Mouse (Mus musculus) kidney, embryonic 15.5 days (tissue): ENCODE results near the gene Klhl31. TPM values are rescaled to one million over a fixed set of nuclear protein-coding genes. Genes with fewer than 3 reads are reported as not detected.

Source experiments
- ATAC-seq: fragments of 200-750 bp; cut with Nextera tagmentation; replicated peaks from 2 replicates; pipeline ENCODE4 v1.8.0; 2017; ENCODE audit warnings: moderate TSS enrichment; ENCODE audit not compliant: low FRiP score
- H3K27ac ChIP-seq: fragments of 300-500 bp; sonication (generic); 2 replicates; pipeline ENCODE4 v1.5.1; 2015; ENCODE audit warnings: mild to moderate bottlenecking, inconsistent platforms
- H3K27me3 ChIP-seq: fragments of 300-500 bp; sonication (generic); 2 replicates; pipeline ENCODE4 v1.6.1; 2015; ENCODE audit warnings: inconsistent platforms
- H3K36me3 ChIP-seq: fragments of 300-500 bp; sonication (generic); 2 replicates; pipeline ENCODE4 v1.6.1; 2015; ENCODE audit warnings: inconsistent platforms
- H3K4me1 ChIP-seq: fragments of 300-500 bp; sonication (generic); 2 replicates; pipeline ENCODE4 v1.6.1; 2015; ENCODE audit warnings: inconsistent platforms
- H3K4me2 ChIP-seq: fragments of 300-500 bp; sonication (generic); 2 replicates; pipeline ENCODE4 v1.6.1; 2015; ENCODE audit warnings: moderate library complexity, mild to moderate bottlenecking, inconsistent platforms
- H3K4me3 ChIP-seq: fragments of 300-500 bp; sonication (generic); replicated peaks from 2 replicates; pipeline ENCODE4 v1.5.1; 2015; ENCODE audit warnings: mild to moderate bottlenecking, inconsistent platforms
- H3K9ac ChIP-seq: fragments of 300-500 bp; sonication (generic); 2 replicates; pipeline ENCODE4 v1.6.1; 2015; ENCODE audit warnings: mild to moderate bottlenecking, inconsistent platforms
- H3K9me3 ChIP-seq: fragments of 300-500 bp; sonication (generic); replicated peaks from 2 replicates; pipeline ENCODE4 v1.6.1; 2016; ENCODE audit warnings: inconsistent platforms
- WGBS: fragments of 180-500 bp; shearing (Covaris S2); methylation state at CpG from one replicate; pipeline ENCODE4 v1.1.7; 2015; ENCODE audit warnings: mixed read lengths; 5-methylcytosine and 5-hydroxymethylcytosine counted together
- polyA plus RNA-seq: library from polyadenylated mRNA; unstranded; fragments of >200 nt; fragmentation: Nextera tagmentation; extraction: Ambion mirVana; gene quantifications from 2 replicates; pipeline ENCODE4 v1.2.1, GENCODE M21; 2015

Gene Klhl31
- polyA plus RNA-seq, result 1.3 and 2.7 TPM in 2 replicates

DNA sequence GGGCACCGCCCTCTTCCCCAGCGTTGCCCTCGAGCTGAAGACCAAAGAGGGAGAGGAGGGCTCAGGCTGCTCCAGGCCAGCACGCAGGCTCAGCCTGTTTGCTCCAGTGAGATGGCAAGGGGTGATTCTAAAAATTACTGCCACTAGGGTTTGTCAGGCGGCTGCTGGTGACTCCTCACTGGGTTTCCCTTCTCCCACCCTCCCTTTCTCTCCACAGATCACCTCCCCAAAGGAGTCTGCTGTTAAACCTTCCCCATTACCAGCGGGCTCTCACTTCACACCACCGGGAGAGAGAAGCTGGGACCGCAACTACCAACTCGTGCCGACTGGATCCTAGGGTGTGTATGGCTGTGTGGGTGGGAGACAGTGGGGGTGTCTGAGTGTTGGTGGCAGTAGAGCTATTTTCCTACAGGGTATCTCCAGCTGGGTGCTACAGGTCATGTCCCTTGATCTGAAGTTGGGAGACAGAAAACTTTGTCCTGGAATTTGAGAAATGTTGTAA is at the start of gene Klhl31:
TSS of gene Klhl31 (plus strand) at position 51 of the 502 bp plus-strand sequence.
- no peak within 1 kb of the TSS for H3K4me3 ChIP-seq
- ATAC-seq, result peak; percentile 70; the same call in 1 of the 2 replicates
- H3K9me3 ChIP-seq, result no peaks in the 10 kb centered on the region
- H3K4me2 ChIP-seq, result peak within 1 kb of the TSS; percentile 30; the same call in 1 of the 2 replicates
- no peaks in the 10 kb centered on the region for H3K36me3 ChIP-seq
- H3K4me1 ChIP-seq, result peaks cover 5% of the 10 kb centered on the region; the same call in 1 of the 2 replicates
- H3K9ac ChIP-seq, result no peak within 1 kb of the TSS
- H3K27me3 ChIP-seq, result no peaks in the 10 kb centered on the region
- 35% methylated on average over 10 of the region's 10 CpGs for WGBS
- H3K27ac ChIP-seq, result no peak within 1 kb of the TSS

DNA sequence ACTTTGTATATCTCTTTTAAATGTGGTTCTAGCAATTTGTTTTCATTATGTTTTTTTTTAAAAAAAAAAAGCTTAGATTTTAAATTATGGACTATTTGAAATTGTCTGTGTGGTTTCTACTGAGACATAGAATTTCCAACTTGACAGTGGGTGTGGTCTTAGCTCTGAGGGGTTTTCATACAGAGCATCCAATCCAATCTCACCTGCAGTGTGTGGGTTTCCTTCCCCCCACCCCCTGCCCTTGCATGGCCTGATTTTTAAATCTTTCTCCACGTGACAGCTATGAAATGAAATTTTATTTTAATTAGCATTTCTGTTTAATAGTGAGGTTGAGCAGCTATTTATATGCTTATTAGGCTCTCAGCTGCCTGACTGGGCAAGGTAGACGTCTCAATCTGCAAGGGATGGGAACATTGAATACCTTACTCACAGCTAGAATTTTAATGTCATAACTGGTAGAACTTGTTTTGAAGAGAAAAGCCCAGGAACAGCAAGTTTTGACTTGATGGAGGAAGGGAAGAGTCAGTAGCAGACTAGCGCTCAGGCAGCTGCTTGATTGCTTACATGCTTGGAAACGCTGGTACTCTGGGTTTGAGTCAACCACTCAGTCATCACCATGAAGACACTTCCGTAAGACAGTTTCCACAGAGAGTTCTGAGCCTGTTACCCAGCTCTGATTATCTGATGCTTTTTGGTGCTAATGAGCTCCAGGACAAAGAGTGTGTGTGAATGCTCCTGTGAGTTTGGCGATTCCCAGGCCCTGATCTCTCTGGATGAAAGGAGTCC is 49.3 kb upstream of the Klhl31 start:
- no peak overlapping the region for H3K27ac ChIP-seq
- no peaks in the 10 kb centered on the region for H3K9me3 ChIP-seq
- 77% methylated on average over 6 of the region's 6 CpGs for WGBS
- ATAC-seq, result no peak
- H3K4me1 ChIP-seq, result no peaks in the 10 kb centered on the region
- H3K4me2 ChIP-seq, result no peak overlapping the region
- no peak overlapping the region for H3K4me3 ChIP-seq
- no peak overlapping the region for H3K9ac ChIP-seq
- H3K27me3 ChIP-seq, result no peaks in the 10 kb centered on the region
- no peaks in the 10 kb centered on the region for H3K36me3 ChIP-seq

DNA sequence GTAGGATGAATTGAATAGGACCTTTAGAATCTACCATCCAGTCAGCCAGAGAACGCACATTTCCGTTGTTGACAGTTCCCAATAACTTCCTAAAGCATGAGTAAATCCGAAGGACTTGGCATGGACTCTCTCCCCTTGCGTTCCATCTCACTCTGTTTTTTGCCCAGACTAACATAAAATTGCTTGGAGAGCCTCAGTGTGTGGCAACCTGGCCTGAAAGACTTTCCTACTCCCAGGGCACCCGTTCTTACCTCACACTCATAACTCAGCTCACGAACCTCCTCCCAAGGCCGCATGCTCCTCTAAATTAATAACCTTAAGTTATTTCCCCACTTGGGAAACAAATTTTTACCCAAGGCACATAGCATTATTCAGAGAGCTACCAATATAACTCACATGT is 48.7 kb upstream of the Klhl31 start:
- Histone ChIP-seq H3K27me3 (no peaks in the 10 kb centered on the region), H3K9me3 (no peaks in the 10 kb centered on the region), H3K27ac (no peak overlapping the region), H3K9ac (no peak overlapping the region), H3K36me3 (no peaks in the 10 kb centered on the region), H3K4me3 (no peak overlapping the region), H3K4me1 (no peaks in the 10 kb centered on the region), H3K4me2 (no peak overlapping the region)
- WGBS, result 84% methylated on average over 7 of the region's 7 CpGs
- ATAC-seq, result no peak

DNA sequence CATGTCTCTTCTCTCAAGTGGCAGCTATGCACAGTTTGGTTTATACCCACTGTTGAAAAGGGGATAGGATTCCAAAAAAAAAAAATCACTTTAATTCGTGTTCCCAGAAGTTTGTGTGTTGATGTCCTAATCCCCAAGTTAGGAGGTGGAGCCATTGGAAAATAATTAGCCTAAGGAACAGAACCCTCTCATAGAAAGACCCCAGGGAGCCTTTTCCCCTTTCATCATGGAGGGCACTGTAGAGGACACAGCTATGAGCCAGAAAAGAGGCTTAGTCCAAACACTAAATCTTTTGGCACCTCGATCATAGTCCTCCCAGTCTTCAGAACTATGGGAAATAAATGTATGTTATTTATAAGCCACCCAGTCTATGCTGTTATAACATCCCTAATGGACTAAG is 46.8 kb upstream of the Klhl31 start:
- no peak for ATAC-seq
- WGBS, result 47% methylated on average over 2 of the region's 2 CpGs
- H3K4me3 ChIP-seq, result no peak overlapping the region
- H3K27ac ChIP-seq, result no peak overlapping the region
- H3K27me3 ChIP-seq, result no peaks in the 10 kb centered on the region
- no peaks in the 10 kb centered on the region for H3K9me3 ChIP-seq
- no peaks in the 10 kb centered on the region for H3K4me1 ChIP-seq
- no peaks in the 10 kb centered on the region for H3K36me3 ChIP-seq
- H3K9ac ChIP-seq, result no peak overlapping the region
- H3K4me2 ChIP-seq, result no peak overlapping the region

DNA sequence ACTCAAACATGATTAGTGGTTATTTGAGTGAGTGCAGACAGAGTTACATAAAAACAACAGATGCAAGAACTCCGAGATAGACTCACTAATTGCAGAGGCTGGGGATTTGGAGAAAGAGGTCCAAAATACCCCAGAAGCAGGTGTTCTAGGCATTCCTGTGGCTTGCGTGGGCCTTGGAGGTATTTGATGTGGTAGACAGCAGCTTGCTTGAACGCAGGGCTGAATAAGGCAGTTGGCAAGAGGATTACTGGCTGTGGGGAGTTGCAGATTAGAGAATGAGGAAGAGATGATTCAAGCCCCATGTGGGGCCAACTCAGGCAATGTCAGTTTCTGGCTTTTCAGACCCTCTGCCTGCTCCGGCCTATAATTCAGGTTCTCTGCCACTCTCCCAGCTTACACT is 43.9 kb upstream of the Klhl31 start:
- no peak overlapping the region for H3K9ac ChIP-seq
- H3K27ac ChIP-seq, result no peak overlapping the region
- no peaks in the 10 kb centered on the region for H3K9me3 ChIP-seq
- H3K36me3 ChIP-seq, result no peaks in the 10 kb centered on the region
- no peak for ATAC-seq
- H3K27me3 ChIP-seq, result no peaks in the 10 kb centered on the region
- no peak overlapping the region for H3K4me2 ChIP-seq
- 71% methylated on average over 4 of the region's 4 CpGs for WGBS
- H3K4me3 ChIP-seq, result no peak overlapping the region
- no peaks in the 10 kb centered on the region for H3K4me1 ChIP-seq

DNA sequence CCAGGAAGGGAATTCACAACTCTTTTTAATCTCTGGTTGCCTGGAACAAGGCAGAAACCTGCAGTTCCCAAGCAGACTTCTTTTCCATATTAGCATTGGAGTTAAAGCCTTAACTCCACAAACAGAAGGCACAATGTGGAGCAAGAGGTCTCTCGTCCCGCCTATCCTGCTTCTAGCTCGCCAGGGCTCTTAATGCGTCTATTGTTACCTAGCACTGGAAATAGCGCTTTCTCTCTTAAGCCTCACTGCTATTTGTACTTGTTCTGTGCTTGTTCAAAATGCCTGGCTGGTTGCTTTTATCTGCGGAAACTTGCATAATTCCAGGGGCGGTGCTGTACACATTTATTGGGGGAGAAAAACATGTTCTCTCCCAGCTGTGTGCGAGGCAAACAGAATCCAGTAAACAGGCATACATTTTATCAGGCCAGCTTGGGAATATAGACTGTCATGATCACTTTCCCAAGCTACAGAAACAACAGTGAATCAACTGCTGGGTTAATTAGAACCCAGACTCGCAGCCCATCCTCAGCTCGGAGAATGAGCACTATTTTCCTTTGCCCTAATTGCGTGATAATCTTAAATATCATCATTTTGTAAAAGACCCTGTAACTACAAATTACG is 41.2 kb upstream of the Klhl31 start:
- Histone ChIP-seq H3K4me3 (no peak overlapping the region), H3K4me1 (peaks cover 7% of the 10 kb centered on the region; the same call in 1 of the 2 replicates), H3K9ac (no peak overlapping the region), H3K4me2 (no peak overlapping the region), H3K27me3 (no peaks in the 10 kb centered on the region), H3K27ac (no peak overlapping the region), H3K36me3 (no peaks in the 10 kb centered on the region), H3K9me3 (no peaks in the 10 kb centered on the region)
- ATAC-seq, result no peak
- 68% methylated on average over 12 of the region's 12 CpGs for WGBS

DNA sequence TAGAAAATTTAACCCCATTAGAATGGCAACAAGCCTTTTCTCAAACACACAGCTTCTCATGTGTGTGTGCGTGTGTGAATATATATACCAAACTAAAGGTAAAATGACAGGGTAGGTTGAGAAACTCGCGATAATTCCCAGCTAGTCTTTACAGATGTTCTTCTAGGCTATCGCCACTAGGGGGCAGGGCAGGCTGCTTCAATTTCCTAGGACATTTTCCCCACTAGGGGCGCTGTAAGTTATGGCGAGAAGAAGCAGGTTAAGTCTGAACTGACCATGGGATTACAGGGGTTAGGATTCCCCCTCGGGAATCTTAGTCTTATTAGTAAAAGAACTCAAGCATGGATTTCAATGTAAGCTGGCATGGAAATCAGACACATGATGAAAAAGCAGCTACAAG is 39.9 kb upstream of the Klhl31 start:
- Histone ChIP-seq H3K9me3 (no peaks in the 10 kb centered on the region), H3K27me3 (no peaks in the 10 kb centered on the region), H3K27ac (no peak overlapping the region), H3K4me3 (no peak overlapping the region), H3K4me1 (peaks cover 7% of the 10 kb centered on the region; the same call in 1 of the 2 replicates), H3K36me3 (no peaks in the 10 kb centered on the region), H3K9ac (no peak overlapping the region), H3K4me2 (no peak overlapping the region)
- WGBS, result 34% methylated on average over 7 of the region's 7 CpGs
- no peak for ATAC-seq

DNA sequence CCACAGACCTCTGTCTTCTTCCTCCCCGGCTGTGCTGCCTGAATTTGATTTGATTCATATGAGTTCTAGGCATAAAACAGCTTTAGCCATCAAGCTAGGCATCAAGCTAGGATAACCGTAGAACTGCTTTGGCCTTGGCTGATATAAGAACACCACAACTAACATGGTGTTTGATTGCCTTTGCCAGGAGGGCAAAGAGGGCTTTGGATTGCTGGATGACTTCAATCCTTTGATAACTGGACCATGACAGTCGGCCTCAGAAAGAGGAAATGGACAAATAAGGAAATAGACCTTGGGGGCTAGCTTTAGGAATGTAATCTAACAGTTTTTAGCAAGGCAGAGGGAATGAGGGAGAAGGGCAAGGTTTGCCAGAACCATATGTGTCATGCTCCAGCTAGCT is 37.7 kb upstream of the Klhl31 start:
- Histone ChIP-seq H3K27ac (0 out of 2 replicates have a peak overlapping the region, but pooled peaks have one; percentile 32), H3K27me3 (no peaks in the 10 kb centered on the region), H3K4me3 (no peak overlapping the region), H3K36me3 (no peaks in the 10 kb centered on the region), H3K9me3 (no peaks in the 10 kb centered on the region), H3K4me2 (no peak overlapping the region), H3K9ac (no peak overlapping the region), H3K4me1 (peaks cover 7% of the 10 kb centered on the region; the same call in 1 of the 2 replicates)
- 33% methylated on average over 3 of the region's 3 CpGs for WGBS
- peak; percentile 34; the same call in 1 of the 2 replicates for ATAC-seq

DNA sequence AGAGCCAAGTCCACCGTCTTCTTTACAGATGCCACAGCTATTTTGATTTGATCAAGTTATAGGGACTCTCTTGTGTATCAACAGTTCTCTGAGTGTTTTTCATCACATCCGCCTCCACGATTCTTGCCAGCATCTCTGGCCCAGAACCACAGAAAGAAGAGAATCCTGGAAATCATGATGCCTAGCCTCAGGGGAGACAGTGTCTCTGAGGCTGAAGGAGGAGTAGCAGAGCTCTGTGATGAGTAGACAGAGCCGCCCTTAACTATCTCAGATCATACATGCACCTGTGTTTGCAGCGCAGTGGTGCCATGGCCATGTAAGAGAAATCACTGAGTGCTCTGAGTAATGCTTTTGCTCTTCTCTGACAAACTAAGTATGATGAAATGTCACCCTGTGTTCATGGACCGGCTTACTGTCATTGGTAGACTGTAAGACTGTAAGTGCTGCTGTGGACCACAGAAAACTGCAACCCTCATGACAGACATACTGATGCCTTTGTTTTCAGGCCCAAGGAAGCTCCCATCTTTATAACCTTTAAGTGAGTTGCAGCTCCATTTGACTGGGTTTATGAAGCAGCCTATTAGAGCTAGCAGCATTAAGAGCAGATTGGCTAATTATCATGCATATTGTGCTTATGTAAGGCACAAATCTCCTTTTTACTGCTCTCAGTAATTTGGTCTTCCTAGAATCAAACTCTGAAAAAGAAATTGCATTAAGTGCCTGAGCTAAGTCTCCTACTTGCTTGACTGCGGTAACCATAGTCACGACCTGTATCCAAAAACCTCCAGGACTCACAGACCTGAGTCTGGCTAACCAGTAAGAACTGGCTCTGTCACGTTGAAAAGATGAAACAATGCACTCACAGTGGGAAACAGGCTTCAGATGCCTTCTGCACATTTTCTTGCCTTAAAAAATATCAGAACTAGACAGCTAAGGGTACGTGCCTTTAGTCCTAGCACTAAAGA is 33.7 kb upstream of the Klhl31 start:
- Histone ChIP-seq H3K9ac (no peak overlapping the region), H3K36me3 (no peaks in the 10 kb centered on the region), H3K27ac (no peak overlapping the region), H3K4me1 (peaks cover 7% of the 10 kb centered on the region; the same call in 1 of the 2 replicates), H3K4me2 (no peak overlapping the region), H3K4me3 (no peak overlapping the region), H3K9me3 (no peaks in the 10 kb centered on the region), H3K27me3 (no peaks in the 10 kb centered on the region)
- WGBS, result 85% methylated on average over 10 of the region's 10 CpGs
- ATAC-seq, result no peak

DNA sequence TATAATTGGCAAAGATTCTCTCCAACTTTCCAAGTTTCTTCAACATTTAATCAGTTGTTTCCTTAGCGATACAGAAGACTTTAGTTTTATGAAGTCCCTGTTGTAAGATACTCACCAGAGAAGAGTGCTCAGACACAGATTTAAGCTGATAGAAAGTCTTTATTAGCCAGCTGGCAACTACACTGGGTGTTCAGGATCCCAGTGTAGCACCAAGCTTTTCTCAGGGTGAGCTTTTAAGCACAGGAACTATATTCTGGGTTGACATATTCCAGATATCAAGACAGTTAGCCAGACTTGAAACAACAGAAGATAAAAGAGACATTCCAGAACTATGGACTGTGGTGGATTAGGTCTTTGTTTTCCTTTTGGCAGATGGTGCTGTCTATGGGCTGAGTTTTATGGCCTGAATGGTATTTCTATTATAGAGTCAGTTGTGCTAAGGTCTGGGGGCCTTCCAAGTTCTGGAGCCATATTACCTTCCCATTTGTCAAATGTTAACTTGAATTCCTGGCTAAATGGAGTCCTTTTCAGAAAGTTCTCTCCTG is 32.3 kb upstream of the Klhl31 start:
- Histone ChIP-seq H3K4me3 (no peak overlapping the region), H3K9ac (no peak overlapping the region), H3K4me2 (no peak overlapping the region), H3K27ac (no peak overlapping the region), H3K4me1 (no peaks in the 10 kb centered on the region), H3K27me3 (no peaks in the 10 kb centered on the region), H3K9me3 (no peaks in the 10 kb centered on the region), H3K36me3 (no peaks in the 10 kb centered on the region)
- no peak for ATAC-seq
- 81% methylated on average over 1 of the region's 1 CpGs for WGBS

DNA sequence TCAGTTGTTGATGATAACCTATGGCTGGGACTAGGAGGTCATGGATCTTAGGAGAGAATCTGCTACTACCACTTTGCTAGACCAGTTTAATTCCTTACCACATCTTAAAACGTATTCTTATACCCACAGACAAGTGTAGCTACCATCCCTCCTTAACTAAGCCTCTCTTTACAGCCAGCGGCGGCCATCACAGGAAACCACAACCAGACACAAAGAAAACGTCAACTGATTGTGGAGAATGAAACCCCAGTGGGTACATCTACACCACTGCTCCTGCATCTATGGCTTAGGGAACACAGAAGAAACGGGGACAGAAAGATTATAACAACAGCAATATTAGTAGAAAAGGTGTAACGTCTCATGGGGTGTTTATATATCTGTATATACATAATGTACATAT is 29.0 kb upstream of the Klhl31 start:
- WGBS, result 84% methylated on average over 6 of the region's 6 CpGs
- H3K4me2 ChIP-seq, result no peak overlapping the region
- no peak overlapping the region for H3K4me3 ChIP-seq
- no peaks in the 10 kb centered on the region for H3K27me3 ChIP-seq
- H3K27ac ChIP-seq, result no peak overlapping the region
- H3K9ac ChIP-seq, result no peak overlapping the region
- no peaks in the 10 kb centered on the region for H3K9me3 ChIP-seq
- H3K4me1 ChIP-seq, result no peaks in the 10 kb centered on the region
- no peaks in the 10 kb centered on the region for H3K36me3 ChIP-seq
- no peak for ATAC-seq
